Mouse (Mus musculus) testis, adult 2 months (tissue): ENCODE measurements around the gene Eva1b.

Experiments used
- CTCF ChIP-seq: fragments of 200-500 bp; IDR thresholded peaks from 2 replicates; pipeline ENCODE4 v1.5.1; 2012; ENCODE audit warnings: low read depth, mild to moderate bottlenecking, inconsistent platforms, low read length, moderate library complexity; ENCODE audit not compliant: control insufficient read depth, insufficient read depth, insufficient replicate concordance
- POLR2A ChIP-seq: fragments of 200-500 bp; IDR thresholded peaks from 2 replicates; pipeline ENCODE4 v1.6.1; 2012; ENCODE audit warnings: low read depth, mild to moderate bottlenecking, inconsistent platforms, low read length, moderate library complexity; ENCODE audit not compliant: control insufficient read depth

GRCm38 (mm10) chr4:126150949-126151320 lies 3.4 kb downstream of the Eva1b start:
- no peak for TF ChIP-seq CTCF
- TF ChIP-seq POLR2A, result no peak
